Mouse (Mus musculus) mouse embryonic stem cell (cell line): ENCODE results near the gene Actn4.

Experiments
- in situ Hi-C, 2 experiments: fragments of 300-500 bp; cut with MboI; formaldehyde crosslinking; loops; 1 replicate in 1 of 2; 3 replicates in 1 of 2; pipeline ENCODE4 v1.14.3; 2019 to 2020; ENCODE audit warnings: low sequenced_read_pairs in 2 of 2, low pct_unique_long_range_greater_than_20kb in 1 of 2, mixed read lengths in 1 of 2; ENCODE audit not compliant: unreplicated experiment in 1 of 2

The Actn4 gene

DNA sequence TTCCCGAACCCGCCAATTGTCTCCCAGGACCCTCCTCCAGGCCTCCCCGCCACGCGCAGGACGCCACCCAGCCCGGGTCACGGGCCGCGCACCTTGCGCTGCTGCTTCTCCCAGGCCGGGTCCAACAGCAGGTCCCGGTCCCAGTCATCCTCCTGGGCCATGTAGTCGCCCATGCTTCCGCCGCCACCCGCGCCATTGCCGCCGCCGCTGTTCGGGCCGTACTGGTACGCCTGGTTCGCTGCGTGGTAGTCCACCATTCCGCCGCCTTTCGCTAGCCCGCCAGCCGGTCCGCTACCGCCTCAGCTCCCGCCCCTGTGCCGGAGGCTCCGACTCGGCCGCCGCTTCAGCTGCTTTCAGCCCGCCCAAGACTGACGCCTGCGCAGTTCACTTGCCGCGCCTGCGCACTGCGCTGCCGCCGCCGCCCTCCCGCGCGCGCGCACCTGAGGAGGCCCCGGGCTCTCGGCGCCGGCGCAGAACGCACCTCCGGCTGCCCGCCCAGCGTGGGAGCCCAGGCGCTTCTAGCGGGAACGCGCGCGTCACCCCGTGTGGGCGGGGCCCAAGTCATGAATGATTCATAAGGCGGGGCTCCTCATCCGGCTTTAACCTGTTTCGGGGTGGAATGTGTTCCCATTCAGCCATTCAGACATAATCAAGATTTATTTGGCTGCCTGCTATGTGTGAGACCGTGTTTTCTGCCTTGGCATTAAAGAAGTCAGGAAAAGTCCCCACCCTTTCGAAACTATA, at the start of gene Actn4:
TSS of gene Actn4 (minus strand) at position 414 of the 744 bp plus-strand sequence.
- in situ Hi-C loops: no loop called here

DNA sequence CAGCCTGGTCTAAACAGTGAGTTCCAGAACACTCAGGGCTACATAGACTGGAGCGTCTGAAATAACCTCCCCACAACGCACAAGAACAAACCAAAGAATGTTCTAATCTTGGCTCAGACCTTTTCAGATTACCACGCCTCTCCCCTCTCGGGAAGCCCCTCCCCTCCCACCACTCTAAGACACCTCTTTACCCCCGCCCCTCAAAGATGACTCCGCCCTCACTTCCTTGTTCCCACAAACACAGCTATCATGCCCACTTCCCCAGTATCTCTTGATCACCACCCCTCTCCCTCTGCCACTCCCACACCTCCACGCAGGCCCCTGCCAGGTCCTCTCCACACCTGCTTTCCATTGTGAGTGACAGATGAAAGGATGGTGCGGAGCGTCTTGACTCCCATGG, 46.6 kb upstream of the Actn4 start:
- in situ Hi-C loops: no loop called here

DNA sequence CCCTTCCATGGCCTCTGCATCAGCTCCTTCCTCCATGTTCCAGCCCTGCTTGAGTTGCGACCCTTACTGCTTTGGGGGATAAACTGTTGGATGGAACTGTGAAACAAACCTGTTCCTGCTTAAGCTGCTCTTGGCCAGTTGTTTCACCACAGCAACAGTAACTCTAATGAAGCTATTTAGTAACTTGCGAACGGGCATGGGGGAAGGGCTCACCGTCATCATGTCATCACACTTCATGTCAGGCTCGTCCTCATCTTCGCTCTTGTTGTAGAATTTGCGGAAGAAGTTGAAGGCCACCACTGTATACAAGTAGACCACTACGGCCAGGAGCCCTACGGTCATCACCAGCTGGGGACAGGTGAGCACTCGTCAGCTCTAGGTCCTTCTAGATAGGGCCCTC, 46.0 kb upstream of the Actn4 start:
- in situ Hi-C loops: no loop called here

DNA sequence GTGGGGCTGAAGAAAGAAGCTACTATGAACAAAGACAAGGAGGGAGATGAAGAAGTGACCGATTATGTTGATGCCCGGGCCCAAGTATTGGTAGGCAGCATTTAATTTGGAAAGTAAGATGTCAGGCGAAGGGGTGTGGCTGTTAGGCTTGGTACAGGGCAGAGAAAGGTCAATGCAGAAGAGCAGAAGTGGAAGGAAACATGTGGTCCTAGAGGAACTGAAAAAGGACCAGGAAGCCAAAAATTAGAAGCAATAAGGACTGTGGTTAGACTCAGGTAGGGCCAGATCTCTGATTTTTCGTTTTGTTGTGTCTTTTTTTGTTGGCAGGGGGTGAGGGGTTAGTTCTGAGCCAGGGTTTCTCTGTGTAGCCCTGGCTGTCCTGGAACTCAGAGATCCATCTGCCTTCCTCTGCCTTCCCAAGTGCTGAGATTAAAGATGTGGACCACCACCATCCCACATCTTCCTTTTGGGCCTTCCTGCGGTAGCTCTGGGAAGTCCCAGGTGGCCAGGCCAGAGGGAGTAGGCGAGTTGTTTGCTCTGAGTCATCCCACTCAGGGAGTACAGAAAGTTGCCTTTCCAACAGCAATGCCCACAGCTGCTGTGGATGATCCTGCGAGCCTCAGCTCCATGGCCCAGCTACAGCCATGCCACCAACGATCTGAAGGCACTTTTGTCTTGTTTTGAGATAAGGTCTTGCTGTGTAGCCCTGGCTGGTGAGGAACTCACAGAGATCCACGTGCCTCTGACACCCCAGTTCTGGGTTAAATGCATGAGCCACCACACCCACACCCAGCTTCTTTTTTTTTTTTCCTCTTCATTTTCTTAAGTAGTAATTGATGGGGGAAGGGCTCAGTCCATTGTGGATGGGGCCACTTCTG, 45.3 kb upstream of the Actn4 start:
- in situ Hi-C loops: no loop called here

DNA sequence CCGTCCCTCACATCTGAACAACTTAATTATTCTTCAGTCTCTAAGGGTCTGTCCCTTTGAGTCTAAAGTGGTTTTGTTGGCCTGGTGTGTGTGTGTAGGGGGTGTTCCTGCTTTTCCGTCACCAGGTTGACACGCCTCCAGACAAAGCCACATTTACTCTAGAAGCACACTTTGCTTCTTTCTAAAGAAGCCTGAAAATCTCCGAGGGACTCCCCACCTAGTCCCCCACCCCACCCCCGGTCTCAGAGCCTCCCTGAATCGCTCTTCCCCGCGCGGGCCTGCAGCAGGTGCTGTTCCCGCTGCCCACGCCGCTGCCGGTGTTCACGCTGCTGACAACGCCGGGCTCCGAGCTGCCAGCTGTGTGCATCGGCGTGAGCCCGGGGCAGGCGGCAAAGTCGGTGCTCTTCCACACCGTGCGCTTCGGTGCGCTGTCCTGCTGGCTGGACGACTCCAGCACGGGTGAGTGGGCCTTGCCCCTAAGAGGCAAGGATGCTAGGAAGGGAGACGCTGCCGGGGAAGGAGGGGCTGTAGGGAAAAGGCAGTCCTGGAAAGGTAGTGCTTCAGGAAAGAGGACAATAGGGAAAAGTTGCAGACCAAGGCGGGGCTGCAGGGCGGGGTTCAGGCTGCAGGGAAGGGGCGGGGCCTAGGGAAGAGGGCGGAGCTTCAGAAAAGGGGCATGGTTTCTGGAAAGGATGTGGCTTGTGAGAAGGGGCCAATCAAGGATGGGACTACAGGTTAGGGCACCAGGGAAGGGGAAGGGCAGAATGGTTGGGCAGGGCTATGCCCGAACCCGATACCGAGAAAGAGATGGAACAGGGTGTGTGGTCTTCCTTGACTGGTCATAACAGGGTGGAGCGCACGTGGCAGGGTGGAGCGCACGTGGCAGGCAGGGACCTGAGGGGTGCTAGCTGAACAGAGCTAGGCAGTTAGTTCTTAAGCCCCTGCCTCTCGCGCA, 38.8 kb upstream of the Actn4 start:
- in situ Hi-C loops: no loop called here

DNA sequence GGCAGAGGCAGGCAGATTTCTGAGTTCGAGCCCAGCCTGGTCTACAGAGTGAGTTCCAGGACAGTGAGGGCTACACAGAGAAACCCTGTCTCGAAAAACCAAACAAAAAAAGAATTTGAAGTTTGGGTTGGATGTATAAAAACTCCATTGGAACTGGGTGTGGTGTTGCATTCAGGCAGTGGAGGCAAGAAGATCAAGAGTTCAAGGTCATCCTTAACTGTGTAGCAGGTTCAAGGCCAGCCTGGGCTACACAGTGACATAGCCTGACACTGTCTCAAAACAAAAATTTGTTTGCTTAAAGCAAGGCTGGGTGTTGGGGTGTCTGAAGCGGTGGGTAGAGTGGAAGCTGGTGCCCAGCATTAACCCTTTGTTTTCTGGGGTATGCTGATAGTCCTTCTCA, 31.3 kb upstream of the Actn4 start:
- in situ Hi-C loops: no loop called here

DNA sequence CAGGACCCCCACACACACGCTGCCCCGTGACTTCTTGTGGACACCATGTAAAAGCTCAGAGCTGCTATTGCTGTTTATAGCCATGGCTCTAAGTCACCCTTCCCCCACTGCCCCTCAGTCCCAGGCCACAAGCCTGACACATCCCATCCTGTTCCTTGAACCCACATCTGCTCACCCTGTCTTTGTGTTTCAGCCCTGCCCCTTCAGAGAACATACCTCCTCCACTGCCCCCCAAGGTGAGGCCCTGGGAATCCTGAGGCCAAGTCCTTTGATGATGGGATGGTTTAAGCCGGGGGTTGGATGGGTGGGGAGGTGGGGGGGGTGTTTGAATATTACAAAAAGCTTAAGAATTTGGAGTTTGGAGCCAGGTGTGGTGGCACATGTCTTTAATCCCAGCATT, 30.9 kb upstream of the Actn4 start:
- in situ Hi-C loops: no loop called here

DNA sequence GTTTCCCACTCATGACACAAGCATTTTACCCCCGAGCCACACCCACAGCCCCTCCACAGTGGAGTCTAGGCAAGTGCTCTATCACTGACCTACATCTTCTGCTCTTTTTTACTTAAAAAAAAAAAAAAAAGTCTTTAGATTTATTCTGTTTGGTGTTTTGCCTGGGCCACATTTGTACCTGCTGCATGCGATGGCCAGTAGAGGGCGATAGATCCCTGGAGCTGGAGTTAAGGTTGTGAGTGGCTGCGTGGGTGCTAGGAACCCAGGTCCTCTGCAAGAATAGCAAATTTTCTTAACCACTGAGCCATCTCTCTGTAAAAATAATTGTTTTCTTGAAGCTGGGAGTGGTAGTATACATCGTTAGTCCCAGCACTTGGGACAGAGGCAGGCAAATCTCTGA, 29.5 kb upstream of the Actn4 start:
- in situ Hi-C loops: no loop called here

DNA sequence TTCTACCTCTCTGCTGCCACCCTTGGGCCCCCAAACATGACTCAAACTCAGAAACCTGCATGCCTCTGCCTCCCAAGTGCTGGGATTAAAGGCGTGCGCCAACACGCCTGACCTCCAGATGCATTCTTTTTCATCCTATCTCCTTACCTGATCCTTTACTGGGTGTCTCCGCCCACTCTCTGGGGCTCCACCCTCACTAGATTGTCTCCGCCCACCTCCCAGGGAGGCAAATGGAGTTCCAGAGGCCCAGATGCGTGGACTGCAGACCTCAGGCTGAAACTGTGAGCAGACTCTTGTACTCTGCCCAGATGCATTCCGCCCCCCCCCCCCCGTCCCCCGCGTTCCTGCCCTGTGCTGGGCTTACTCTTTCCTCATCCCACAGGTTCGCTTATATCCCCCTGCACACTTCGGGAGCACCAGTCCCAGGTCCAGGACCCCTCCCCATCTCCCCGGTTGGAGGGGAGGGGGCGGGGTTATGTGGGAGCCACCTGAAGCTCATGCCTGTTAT, 28.7 kb upstream of the Actn4 start:
- in situ Hi-C loops: no loop called here

DNA sequence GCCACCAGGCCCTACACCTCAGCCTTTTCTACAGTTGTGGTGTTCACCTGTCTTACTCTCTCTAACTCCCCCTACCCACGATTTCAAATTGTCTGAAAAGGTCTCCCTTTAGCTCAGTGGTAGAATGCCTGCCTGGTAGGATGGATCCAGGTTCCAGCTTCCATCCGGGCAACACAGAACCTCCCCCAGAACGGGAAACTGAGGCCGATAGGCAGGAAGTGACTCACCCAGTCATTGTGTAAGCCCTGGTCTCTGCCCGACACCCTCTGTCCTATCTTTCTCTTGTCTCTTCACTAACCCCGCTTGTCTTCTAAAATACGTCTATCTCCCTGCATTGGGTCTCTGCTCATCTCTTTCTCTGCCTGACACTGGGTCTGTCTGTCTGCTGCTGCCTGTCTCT, 23.1 kb upstream of the Actn4 start:
- in situ Hi-C loops: no loop called here

DNA sequence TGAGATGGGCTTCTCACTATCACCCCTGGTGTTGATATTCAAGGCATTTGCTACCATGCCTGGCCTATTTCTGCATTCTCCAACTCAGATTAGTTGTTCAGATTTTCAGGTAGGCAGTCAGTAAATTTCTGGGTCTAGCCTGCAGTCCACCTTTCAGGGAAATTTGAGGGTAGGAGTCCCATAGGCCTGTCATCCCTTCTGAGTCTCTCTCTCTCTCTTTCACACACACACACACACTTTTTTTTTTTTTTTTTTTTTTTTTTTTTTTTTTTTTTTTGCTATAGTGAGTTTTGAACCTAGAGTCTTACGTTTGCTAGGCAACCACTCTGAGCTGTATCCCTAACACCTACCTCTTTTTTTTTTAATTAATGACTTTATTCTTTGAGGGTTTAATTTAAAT, 22.3 kb upstream of the Actn4 start:
- in situ Hi-C loops: no loop called here

DNA sequence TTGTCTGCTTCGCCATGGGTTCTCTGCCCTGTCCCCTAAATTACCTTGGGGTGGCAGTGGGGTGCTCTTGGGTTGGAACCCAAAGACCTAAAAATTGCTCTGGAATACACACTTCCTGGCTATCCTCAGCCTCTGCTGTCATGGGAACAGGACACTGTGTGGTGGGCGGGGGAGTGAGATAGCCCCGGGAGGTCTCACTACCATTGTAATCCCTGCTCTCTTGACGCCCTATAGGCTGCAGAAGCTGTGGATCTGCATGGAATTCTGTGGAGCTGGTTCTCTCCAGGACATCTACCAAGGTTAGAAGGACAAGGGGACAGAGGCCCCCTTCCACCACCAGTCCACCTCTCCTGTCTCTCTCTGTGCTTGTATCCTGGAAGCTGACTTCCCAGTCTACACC, 21.7 kb upstream of the Actn4 start:
- in situ Hi-C loops: no loop called here

DNA sequence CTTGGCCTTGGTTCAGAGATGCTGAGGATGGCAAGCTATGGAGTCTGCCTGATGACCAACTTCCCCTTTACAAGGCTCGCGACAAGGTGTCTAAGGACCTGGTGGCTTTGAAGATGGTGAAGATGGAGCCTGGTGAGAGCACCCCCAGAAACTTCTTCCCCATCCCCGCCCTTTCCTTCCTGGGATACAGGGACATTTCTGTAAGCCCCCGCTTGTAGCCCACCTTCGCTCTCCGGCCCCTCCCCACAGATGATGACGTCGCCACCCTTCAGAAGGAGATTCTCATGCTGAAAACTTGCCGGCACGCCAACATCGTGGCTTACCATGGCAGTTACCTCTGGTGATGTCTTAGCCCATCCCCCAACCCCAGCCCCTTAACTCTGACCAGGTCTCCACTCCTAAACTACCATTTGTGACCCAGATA, 21.0 kb upstream of the Actn4 start:
- in situ Hi-C loops: no loop called here

DNA sequence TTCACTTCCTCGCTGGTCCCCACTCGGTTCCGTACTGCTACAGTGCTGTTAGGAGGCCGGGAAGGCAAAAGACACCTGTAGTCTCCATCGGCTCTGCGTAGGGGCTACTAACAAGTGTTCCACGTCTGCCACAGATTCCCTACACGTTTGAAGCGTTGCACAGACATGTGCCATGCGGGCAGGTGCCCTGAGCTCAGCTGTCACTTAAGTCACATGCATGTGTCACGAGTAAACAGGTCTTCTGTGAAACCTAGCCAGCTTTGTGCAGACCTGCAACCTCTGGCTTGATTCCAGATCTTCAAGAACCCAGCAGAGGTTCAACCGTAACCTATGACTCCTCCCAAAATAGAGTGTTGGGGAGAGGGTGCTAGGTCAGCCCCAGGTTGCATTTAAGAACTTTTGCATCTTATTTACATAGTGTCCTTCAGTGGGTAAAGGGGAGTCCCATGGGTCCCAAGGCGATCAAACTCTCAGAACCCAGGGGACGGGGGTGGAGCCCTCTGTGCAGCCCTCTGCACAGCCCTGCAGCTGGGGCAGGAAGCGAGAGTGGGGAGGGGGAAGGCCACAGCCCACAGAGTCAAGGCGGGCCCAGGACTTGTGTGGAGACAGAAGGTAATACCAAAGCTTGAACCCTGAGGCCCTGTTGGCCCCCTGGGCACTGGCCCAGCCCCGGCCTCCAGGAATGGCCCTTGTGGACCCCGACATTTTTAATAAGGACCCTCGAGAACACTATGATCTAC, 20.3 kb upstream of the Actn4 start:
- in situ Hi-C loops: no loop called here

DNA sequence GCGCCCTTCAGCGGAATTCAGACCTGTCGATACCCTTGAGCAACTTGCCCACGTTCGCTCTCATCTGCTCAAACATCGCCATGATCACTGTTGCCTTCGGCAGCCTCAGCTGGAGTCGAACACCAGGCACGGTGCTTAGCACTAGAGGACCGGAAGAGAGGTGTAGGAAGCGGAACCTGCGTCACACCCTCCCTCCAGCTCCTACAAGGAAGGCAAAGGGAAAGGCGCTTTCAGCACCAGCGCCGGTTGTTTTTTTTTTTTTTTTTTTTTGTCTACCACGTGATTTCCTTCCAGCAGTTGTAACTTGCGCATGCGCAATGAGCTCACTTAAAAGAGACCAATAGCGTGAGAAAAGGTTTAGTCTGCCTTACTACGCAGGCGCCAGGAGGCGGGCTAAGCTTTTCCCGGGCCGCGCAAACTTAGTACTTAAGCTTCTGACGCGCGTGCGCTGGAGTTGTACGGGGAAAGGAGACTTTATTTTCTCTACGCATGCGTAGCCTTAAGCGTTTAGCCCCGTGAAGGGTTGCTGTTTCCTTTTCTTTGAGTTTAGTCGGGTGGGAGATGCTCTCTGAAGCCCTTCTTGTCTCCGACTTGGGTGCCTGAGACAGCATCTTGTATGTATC, 19.6 kb upstream of the Actn4 start, which contains the start of the genes Eif3k and Map4k1:
TSS of gene Eif3k (minus strand) at position 214 of the 623 bp plus-strand sequence.
TSS of gene Map4k1 (plus strand) at position 400 of the 623 bp plus-strand sequence.
- in situ Hi-C loops: no loop called here

DNA sequence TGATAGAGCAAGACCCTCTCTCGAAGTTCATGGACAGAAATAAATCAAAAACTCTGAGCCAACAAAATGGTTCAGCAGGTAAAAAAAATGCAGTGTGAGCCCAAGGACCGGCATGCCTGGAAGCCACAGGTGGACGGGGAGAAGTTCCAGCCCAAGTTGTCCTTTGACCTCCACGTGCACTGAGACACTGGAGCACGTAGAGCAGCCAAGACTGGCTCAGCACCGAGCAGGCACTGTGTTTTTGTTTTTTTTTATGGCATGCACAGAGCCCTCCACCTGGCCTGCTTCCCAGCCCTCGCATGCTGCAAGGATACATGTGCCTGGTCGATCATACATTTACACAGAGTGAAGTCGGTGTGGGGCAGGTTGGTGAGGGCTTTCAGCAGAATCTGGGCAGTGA, 15.4 kb upstream of the Actn4 start:
- in situ Hi-C loops: no loop called here

DNA sequence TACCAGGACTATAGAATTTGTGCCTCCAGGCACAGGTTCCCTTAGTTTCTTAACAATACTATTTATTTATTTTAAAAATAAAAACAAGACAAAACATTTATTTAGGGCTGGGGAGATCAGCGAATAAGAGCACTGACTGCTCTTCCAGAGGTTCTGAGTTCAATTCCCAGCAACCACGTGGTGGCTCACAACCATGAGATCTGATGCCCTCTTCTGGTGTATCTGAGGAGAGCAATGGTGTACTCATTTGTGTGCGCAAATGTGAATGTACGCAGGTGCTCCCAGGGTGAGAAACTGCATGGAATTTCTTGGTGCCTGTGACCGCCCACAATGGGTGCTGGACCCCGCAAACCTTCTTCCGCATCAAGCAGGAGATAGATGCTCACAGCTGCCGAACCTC, 10.9 kb upstream of the Actn4 start:
- in situ Hi-C loops: no loop called here
